Mouse (Mus musculus) spleen, postnatal 4 days (tissue): Measurements from ENCODE around the gene Kcnj6.
A peak's percentile ranks its signal among the peaks of the same experiment; 100 is the strongest.

Experiments
- DNase-seq, 2 experiments: peaks; one replicate each; pipeline ENCODE4 v3.0.0; 2022; ENCODE audit warnings: low spot score in 2 of 2

The Kcnj6 gene

GRCm38 (mm10) chr16:94782110-94782946 lies 215.2 kb downstream of the Kcnj6 start:
- no peak for DNase-seq

DNA sequence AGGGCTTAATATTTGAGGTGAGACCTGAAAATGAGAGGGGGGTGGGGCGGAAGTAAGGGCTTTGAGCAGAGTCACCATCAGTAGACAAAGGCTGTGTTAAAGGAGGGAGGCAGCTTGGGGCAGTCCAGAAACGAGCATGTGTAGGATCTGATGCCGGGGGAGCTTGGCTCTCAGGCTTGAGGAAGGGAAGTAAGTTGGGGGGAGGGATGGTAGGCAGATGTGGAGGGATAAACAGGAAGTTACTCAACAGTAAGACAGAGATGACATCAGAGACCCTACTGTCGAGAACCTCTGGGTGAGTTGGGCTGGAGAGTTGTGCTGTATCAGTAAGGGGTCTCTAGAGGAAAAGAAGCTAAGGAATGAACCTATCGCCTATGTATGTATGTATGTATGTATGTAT lies 223.6 kb downstream of the Kcnj6 start:
- no peak for DNase-seq

GRCm38 (mm10) chr16:94767606-94768005 lies 229.9 kb downstream of the Kcnj6 start:
- DNase-seq, result no peak

DNA sequence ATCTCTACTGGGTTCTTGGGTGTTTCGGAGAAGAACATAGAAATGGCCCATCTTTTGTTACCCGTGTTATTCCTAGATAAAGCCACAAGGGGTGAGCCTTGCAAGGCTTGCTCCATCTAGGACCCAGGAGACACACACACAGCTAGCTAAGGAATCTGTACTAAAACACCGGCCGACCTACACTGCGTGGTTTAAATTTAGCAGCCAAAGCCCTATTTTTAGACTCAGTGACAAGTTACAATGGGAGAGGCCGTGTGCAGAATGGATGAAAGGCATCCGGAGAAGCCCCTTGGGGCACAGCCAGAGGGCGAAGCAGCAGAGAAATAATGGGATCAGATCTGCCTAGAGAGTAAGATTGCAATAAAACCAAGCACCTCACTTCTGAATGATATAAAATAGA lies 232.4 kb downstream of the Kcnj6 start:
- no peak for DNase-seq

- no peak for DNase-seq
Measured at GRCm38 (mm10) chr16:94760732-94761131, 236.8 kb downstream of the Kcnj6 start.

- DNase-seq, result no peak
Measured at GRCm38 (mm10) chr16:94759761-94760160, 237.7 kb downstream of the Kcnj6 start.

GRCm38 (mm10) chr16:94758606-94759005 lies 238.9 kb downstream of the Kcnj6 start:
- no peak for DNase-seq

DNA sequence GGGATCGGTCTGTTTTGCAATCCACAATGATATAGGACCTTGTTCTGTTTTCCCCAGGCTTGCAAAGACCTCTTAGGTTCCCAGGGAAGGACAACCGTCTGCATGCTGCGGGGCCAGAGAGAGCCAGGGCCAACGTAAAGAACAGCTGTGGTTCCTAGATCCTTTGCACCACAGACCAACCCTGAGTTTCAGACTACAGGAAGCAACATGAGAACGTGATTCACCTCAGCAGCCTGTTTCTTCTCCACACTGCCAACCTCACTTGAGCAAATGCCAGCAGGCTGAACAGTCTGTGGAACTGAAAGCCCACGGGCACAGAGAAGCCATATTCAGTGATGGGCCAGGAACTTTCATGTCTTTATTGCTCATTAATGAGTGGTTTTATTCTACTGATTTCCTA lies 241.1 kb downstream of the Kcnj6 start:
- DNase-seq, result no peak

DNA sequence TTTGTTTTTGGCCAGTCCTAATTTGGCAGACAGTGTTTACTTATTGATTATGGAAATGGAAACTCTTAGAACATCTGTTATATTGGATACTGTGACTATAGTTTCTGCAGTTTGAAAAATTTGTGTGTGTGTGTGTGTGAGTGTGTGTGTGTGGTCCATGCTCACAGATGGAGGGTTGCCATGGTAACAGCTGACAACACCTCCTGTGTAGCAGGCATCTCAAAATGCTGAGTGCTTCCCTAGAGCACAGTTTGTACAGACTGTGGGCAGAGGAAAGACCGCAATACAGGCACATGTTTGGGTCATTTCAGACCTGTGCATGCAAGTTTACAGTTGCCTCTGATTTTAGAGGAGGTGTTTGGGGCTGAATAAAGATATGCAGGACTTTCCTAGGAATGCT lies 244.0 kb downstream of the Kcnj6 start:
- DNase-seq, result no peak

DNA sequence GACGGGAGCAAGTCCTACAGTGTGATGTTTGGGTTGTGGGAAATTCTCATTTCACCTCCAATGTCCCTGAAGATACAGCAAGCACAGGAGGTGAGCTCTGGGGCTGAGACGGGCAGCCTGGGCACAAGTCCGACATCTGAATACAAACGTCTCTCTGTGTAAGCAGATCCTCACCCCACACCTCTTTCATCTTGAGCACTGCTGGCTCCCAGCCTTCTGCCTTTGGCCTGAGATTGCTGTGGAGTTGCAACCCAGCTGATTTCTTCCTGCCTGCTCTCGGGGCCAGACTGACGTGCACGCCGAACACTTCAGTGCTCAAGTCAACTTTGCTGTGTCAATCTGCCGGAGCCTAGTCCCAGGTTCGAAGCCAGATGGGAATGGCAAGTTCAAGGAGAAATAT lies 244.7 kb downstream of the Kcnj6 start:
- no peak for DNase-seq

DNA sequence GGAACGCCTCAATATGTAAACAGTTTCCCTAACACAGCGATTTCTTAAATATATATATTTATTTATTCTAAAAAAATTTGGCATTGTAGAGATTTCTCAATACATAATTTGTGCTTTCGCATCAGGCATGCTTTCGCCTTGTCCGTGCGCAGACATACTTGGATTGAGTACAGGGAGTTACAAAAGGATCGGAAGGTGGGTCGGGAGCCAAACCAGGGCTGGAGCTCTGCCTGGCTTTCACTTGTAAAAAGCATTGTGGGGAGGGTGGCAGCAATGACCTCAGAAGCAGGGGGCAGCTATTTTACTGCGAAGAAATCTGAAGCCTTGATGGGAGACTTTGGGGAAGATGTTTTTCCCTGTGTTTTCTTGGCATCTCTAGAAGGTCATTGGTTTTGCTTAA lies 252.5 kb downstream of the Kcnj6 start:
- DNase-seq, result no peak

- DNase-seq, result no peak
Measured at GRCm38 (mm10) chr16:94743853-94744501, 253.5 kb downstream of the Kcnj6 start.

GRCm38 (mm10) chr16:94737359-94737687 lies 260.2 kb downstream of the Kcnj6 start:
- no peak for DNase-seq

DNA sequence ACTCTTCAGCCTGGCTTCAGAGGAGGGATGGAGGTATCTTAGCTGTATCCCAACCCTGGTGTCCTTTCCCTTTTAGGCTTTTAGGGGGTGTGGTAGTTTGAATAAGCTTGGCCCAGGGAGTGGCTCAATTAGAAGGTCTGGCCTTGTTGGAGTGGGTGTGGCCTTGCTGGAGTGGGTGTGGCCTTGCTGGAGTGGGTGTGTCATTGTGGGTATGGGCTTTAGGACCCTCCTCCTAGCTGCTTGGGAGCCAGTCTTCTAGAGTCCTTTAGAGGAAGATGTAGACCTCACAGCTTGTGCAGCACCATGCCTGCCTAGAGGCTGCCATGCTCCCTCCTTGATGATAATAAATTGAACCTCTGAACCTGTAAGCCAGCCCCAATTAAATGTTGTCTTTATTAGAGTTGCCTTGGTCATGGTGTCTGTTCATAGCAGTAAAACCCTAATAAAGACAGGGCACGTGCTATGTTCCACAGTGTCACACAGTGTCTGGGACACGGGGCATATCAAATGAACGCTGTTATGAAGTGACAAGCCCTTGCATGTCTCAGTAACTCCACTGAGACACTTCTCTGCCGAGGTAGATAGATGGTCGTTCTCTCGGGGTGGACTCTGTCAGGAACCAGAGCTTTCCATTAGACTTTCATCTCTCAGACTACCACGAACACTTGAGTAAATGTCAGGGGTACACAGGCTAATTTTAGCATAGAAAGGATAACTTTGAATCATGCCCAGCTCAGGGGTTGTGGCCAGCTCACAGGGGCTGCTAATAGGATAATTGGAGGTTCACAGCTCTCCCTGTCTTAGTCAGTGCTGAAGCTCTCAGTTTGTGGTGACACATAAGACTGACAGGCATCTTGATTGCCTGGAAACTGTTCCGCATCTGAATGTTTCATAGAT lies 260.8 kb downstream of the Kcnj6 start:
- no peak for DNase-seq

GRCm38 (mm10) chr16:94735472-94735871 lies 262.0 kb downstream of the Kcnj6 start:
- DNase-seq, result no peak

- DNase-seq, result no peak
Measured at GRCm38 (mm10) chr16:94731027-94731426, 266.5 kb downstream of the Kcnj6 start.

DNA sequence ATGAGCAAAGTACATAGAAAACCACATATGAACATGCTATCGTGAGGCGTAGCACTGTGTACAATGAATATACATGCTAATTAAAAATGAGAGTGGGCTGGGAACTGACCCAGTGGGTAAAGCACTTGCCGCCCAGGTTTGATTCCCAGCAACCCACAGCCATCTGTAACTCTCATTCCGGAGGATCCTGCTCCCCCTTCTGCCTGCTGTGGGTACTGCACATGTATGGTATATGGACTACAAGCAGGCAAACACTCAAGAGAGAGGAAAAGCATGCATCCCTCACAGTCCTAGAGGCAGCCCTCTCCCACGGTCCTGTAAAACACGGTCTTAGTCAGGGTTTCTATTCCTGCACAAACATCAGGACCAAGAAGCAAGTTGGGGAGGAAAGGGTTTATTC lies 268.3 kb downstream of the Kcnj6 start:
- no peak for DNase-seq

- DNase-seq, result no peak
Measured at GRCm38 (mm10) chr16:94724747-94725211, 272.7 kb downstream of the Kcnj6 start.

DNA sequence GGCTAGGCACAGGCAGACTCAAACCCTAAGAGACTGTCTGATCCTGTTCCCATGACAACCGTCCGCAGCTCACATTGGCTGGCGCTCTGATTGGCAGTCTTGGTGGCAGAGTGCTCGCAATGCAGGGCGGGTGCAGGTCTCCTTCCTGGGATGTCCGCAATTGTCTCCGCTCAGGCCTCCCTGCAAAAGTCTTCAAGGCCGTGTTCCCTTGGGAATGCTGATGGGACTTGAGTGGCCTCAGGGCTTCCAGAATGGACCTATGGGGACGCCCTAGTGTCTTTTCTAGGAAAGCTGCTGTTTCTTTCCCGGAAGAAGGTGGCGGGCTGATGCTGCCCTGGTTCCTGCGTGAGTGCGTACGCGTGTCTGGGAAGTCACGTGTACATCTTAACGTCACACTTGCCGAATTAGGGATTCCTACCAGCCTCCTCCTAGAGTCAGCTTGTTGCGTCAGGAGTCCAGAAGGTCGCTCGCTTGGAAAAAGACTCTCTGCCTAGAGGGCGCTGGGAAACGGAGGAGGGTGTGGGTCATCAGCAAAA lies 273.4 kb downstream of the Kcnj6 start:
- peak in 1 of 2 experiments; percentile 32 for DNase-seq

DNA sequence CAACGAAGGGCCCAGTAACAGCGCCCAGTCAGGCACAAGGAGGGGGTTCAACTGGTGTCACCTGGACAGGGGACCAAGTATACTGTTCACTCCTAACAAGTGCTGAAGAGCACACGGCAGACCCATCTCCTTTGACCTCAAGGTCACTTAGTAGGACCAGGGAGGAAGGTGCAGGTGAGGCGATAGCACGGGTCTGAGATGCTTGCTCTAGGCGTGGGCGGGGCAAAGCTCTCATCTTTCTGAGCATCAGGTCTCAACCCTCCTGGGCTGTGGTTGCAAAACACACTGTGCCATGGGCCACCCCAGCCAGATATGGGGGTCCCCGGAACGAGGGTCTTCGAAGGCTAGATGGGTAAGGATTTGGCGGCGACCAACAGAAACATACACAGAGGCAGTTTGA lies 274.6 kb downstream of the Kcnj6 start:
- no peak for DNase-seq

- no peak for DNase-seq
Measured at GRCm38 (mm10) chr16:94721549-94722006, 275.9 kb downstream of the Kcnj6 start.
